Mouse (Mus musculus): ENCODE measurements around the gene Msi2.

DNA sequence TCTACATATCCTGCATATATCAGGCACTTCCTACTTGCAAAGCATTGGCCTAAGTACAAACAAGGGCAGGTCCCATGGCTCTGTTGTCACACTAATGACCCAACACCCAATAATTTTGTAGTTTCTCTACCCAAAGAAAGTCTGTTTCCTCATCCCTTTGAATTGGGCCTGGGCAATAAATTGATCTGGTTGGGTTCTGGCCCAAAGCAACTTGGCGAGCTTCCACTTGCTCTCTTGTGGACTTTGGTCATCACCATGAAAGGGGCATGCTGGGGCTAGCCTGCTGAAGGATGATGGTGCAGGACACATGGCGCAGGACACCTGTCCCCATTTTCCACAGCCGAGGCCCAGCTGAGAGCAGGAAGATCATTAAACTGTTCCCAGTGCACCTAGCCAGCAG is 234.3 kb downstream of the Msi2 start:
- TF ChIP-seq POLR2A (IDR thresholded peaks at IDR 0.05; ENCODE audit: low read depth, low read length) (no peak), CTCF (IDR thresholded peaks at IDR 0.05; ENCODE audit: extremely low read depth, insufficient read depth, insufficient read length, insufficient replicate concordance) (no peak)
